Mouse (Mus musculus) gastrocnemius, adult 2 months (tissue): ENCODE measurements around the gene Gm11020. TPM values are rescaled to one million over a fixed set of nuclear protein-coding genes. Genes with fewer than 3 reads are reported as not detected.
"Not testable (repeated sequence)": the region's sequence is repeated elsewhere in the genome, so short reads cannot be mapped to it uniquely, and the experiment has no call there.

Source experiments
- DNase-seq: peaks from one replicate; pipeline ENCODE4 v3.0.0; 2022
- H3K27ac ChIP-seq: fragments of 200-600 bp; 2 replicates; pipeline ENCODE4 v1.8.1; 2022; ENCODE audit warnings: mild to moderate bottlenecking
- H3K4me3 ChIP-seq: fragments of 200-600 bp; 2 replicates; pipeline ENCODE4 v1.8.1; 2022; ENCODE audit warnings: mild to moderate bottlenecking, moderate library complexity
- CTCF ChIP-seq: fragments of 200-600 bp; IDR thresholded peaks from 2 replicates; pipeline ENCODE4 v1.8.1; 2022; ENCODE audit warnings: antibody characterized with exemption, mild to moderate bottlenecking, moderate library complexity
- intact Hi-C: fragments of 180-260 bp; cut with DNase I; formaldehyde crosslinking; loops from one replicate; pipeline ENCODE4 v1.15.1; 2025
- long read RNA-seq, 2 experiments: library from polyadenylated mRNA; stranded (forward); transcript quantifications; one replicate each; pipeline ENCODE4 v2.0.0; 2021
- total RNA-seq, 2 experiments: library from RNA; stranded (reverse); gene quantifications; 2 replicates each; pipeline ENCODE4 v1.2.3; 2021

The Gm11020 gene
- total RNA-seq: not detected
- long read RNA-seq, experiment 1: 0 reads
- long read RNA-seq, experiment 2: 0 reads

GRCm38 (mm10) chr8:104321267-104321666, at the start of gene Gm11020:
Gm11020 (plus strand) TSS chr8:104321567.
- H3K4me3 ChIP-seq, DNase-seq, intact Hi-C loops, H3K27ac ChIP-seq: not testable (repeated sequence)

GRCm38 (mm10) chr8:104293081-104293480, 28.3 kb upstream of the Gm11020 start, which contains the start of gene Cmtm2a:
Cmtm2a (minus strand) TSS chr8:104293181.
- intact Hi-C loops, H3K4me3 ChIP-seq, H3K27ac ChIP-seq, DNase-seq: not testable (repeated sequence)

GRCm38 (mm10) chr8:104294396-104294795, 27.0 kb upstream of the Gm11020 start:
- no peak for DNase-seq
- Histone ChIP-seq H3K4me3 (no peak overlapping the region), H3K27ac (no peak overlapping the region)
- intact Hi-C loops: no loop called here
- TF ChIP-seq CTCF: no peak

GRCm38 (mm10) chr8:104301577-104301976, 19.8 kb upstream of the Gm11020 start:
- H3K4me3 ChIP-seq, intact Hi-C loops, H3K27ac ChIP-seq, DNase-seq: not testable (repeated sequence)

- H3K27ac ChIP-seq, intact Hi-C loops, DNase-seq, H3K4me3 ChIP-seq: not testable (repeated sequence)
These were observed 18.8 kb upstream of the Gm11020 start for GRCm38 (mm10) chr8:104302536-104302935.

GRCm38 (mm10) chr8:104304962-104305361, 16.4 kb upstream of the Gm11020 start:
- intact Hi-C loops: no loop called here
- Histone ChIP-seq H3K4me3 (no peak overlapping the region), H3K27ac (no peak overlapping the region)
- no peak for TF ChIP-seq CTCF
- DNase-seq: no peak

- DNase-seq, intact Hi-C loops: not testable (repeated sequence)
These were observed 13.0 kb upstream of the Gm11020 start for GRCm38 (mm10) chr8:104308341-104308740.

GRCm38 (mm10) chr8:104309441-104310155, 11.8 kb upstream of the Gm11020 start, which contains the start of the genes Gm45711 and Cmtm1:
Gm45711 (minus strand) TSS chr8:104310081.
Cmtm1 (minus strand) TSS chr8:104310145.
- peak within 1 kb of the TSS; percentile 21; the same call in 1 of the 2 replicates for H3K4me3 ChIP-seq
- peak; percentile 87 for DNase-seq
- intact Hi-C loops: not testable (repeated sequence)
- peak within 1 kb of the TSS; percentile 74 for H3K27ac ChIP-seq

More at GRCm38 (mm10) chr8:104308341-104308740, 13.0 kb upstream of the Gm11020 start:
- H3K27ac ChIP-seq, H3K4me3 ChIP-seq: not testable (repeated sequence)

GRCm38 (mm10) chr8:104312023-104312422, 9.3 kb upstream of the Gm11020 start:
- DNase-seq, H3K4me3 ChIP-seq, H3K27ac ChIP-seq, intact Hi-C loops: not testable (repeated sequence)

GRCm38 (mm10) chr8:104313311-104313710, 8.1 kb upstream of the Gm11020 start:
- intact Hi-C loops: no loop called here

GRCm38 (mm10) chr8:104321930-104322329, 563 bp downstream of the Gm11020 start, which contains the start of gene Cmtm2b:
Cmtm2b (plus strand) TSS chr8:104322230.
- H3K27ac ChIP-seq, intact Hi-C loops, DNase-seq, H3K4me3 ChIP-seq: not testable (repeated sequence)

More at GRCm38 (mm10) chr8:104313311-104313710, 8.1 kb upstream of the Gm11020 start:
- TF ChIP-seq CTCF: peak; percentile 45
- Histone ChIP-seq H3K4me3 (no peak overlapping the region), H3K27ac (no peak overlapping the region)
- peak; percentile 38 for DNase-seq

GRCm38 (mm10) chr8:104332665-104333631, 11.6 kb downstream of the Gm11020 start:
- intact Hi-C loops: no loop called here
- Histone ChIP-seq H3K27ac (no peak overlapping the region), H3K4me3 (no peak overlapping the region)
- DNase-seq: no peak
- TF ChIP-seq CTCF: no peak

GRCm38 (mm10) chr8:104333786-104334185, 12.4 kb downstream of the Gm11020 start:
- DNase-seq: no peak
- H3K4me3 ChIP-seq: no peak overlapping the region
- H3K27ac ChIP-seq: no peak overlapping the region
- intact Hi-C loops: no loop called here
- no peak for TF ChIP-seq CTCF
